Mouse (Mus musculus) urinary bladder, postnatal 4 days (tissue): ENCODE data around the gene Bap1.

Source experiments
- DNase-seq, 2 experiments: peaks; one replicate each; pipeline ENCODE4 v3.0.0; 2021 to 2022; ENCODE audit warnings: low spot score in 2 of 2

The Bap1 gene

GRCm38 (mm10) chr14:31251084-31251604 lies at the start of gene Bap1, which contains the start of gene Phf7:
Gene Bap1 (plus strand): TSS chr14:31251450.
Gene Phf7 (minus strand): TSS chr14:31251317.
- DNase-seq = peak; percentile 93 to 96

GRCm38 (mm10) chr14:31204844-31205243 lies 46.4 kb upstream of the Bap1 start:
- DNase-seq = no peak

GRCm38 (mm10) chr14:31205244-31205561 lies 46.0 kb upstream of the Bap1 start:
- DNase-seq = no peak

GRCm38 (mm10) chr14:31205562-31206467 lies 45.4 kb upstream of the Bap1 start:
- peak; percentile 53 to 73 for DNase-seq

GRCm38 (mm10) chr14:31206472-31206981 lies 44.7 kb upstream of the Bap1 start:
- DNase-seq = peak; percentile 92 to 97

GRCm38 (mm10) chr14:31207070-31207830 lies 44.0 kb upstream of the Bap1 start:
- no peak for DNase-seq

GRCm38 (mm10) chr14:31208084-31208483 lies 43.2 kb upstream of the Bap1 start, which contains the start of gene Tnnc1:
Gene Tnnc1 (plus strand): TSS chr14:31208312.
- DNase-seq = no peak

- DNase-seq = no peak
Measured at GRCm38 (mm10) chr14:31209133-31209557, 42.1 kb upstream of the Bap1 start.

GRCm38 (mm10) chr14:31211854-31212253 lies 39.4 kb upstream of the Bap1 start:
- DNase-seq = no peak

- DNase-seq = no peak
Measured at GRCm38 (mm10) chr14:31212499-31212898, 38.8 kb upstream of the Bap1 start.

GRCm38 (mm10) chr14:31213868-31214267 lies 37.4 kb upstream of the Bap1 start:
- no peak for DNase-seq

GRCm38 (mm10) chr14:31214684-31215083 lies 36.6 kb upstream of the Bap1 start:
- no peak for DNase-seq

- no peak for DNase-seq
Measured at GRCm38 (mm10) chr14:31215157-31216002, 35.9 kb upstream of the Bap1 start.

- DNase-seq = no peak
Measured at GRCm38 (mm10) chr14:31216846-31217245, 34.4 kb upstream of the Bap1 start, which contains the start of gene Nisch. Gene Nisch (minus strand): TSS chr14:31216946.

GRCm38 (mm10) chr14:31217666-31218065 lies 33.6 kb upstream of the Bap1 start, which contains the start of gene Sema3g:
Gene Sema3g (plus strand): TSS chr14:31217860.
- peak; percentile 67 to 74 for DNase-seq

- DNase-seq = peak in 1 of 2 experiments; percentile 79
Measured at GRCm38 (mm10) chr14:31226978-31227377, 24.3 kb upstream of the Bap1 start.

- DNase-seq = no peak
Measured at GRCm38 (mm10) chr14:31228234-31228633, 23.0 kb upstream of the Bap1 start.

- DNase-seq = no peak
Measured at GRCm38 (mm10) chr14:31230442-31230841, 20.8 kb upstream of the Bap1 start.

- DNase-seq = no peak
Measured at GRCm38 (mm10) chr14:31232404-31233069, 18.7 kb upstream of the Bap1 start.
